Mouse (Mus musculus): ENCODE results near the gene Fos. TPM values are rescaled to one million over a fixed set of nuclear protein-coding genes. Genes with fewer than 3 reads are reported as not detected.

Gene Fos
- polyA plus RNA-seq (2015; fragmentation: Nextera tagmentation; extraction: Ambion mirVana) = 1.6 and 2.2 TPM in 2 replicates

- H3K27me3 ChIP-seq = peaks cover 18% of the 10 kb centered on the region
Measured at GRCm38 (mm10) chr12:85473481-85474297, at the start of gene Fos. Gene Fos (plus strand): TSS chr12:85473890.

GRCm38 (mm10) chr12:85425721-85426120 is 48.0 kb upstream of the Fos start:
- Histone ChIP-seq H3K27me3 (no peaks in the 10 kb centered on the region), H3K9ac (replicated peaks) (no peak overlapping the region), H3K4me3 (no peak overlapping the region), H3K36me3 (no peaks in the 10 kb centered on the region), H3K27ac (replicated peaks) (no peak overlapping the region), H3K4me2 (replicated peaks) (no peak overlapping the region), H3K4me1 (0 out of 2 replicates have a peak, but pooled peaks cover 6% of the 10 kb centered on the region), H3K9me3 (no peaks in the 10 kb centered on the region)
- no peak for ATAC-seq (replicated peaks)
- 93% methylated on average over 11 of the region's 11 CpGs for WGBS

More at GRCm38 (mm10) chr12:85473481-85474297, at the start of gene Fos:
- no peaks in the 10 kb centered on the region for H3K36me3 ChIP-seq
- H3K27ac ChIP-seq (replicated peaks) = peak within 1 kb of the TSS; percentile 33
- H3K4me1 ChIP-seq = peaks cover 42% of the 10 kb centered on the region
- ATAC-seq (replicated peaks) = peak; percentile 88
- peak within 1 kb of the TSS; percentile 100 for H3K4me2 ChIP-seq (replicated peaks)
- H3K9me3 ChIP-seq = no peaks in the 10 kb centered on the region
- H3K4me3 ChIP-seq = peak within 1 kb of the TSS; percentile 59
- peak within 1 kb of the TSS; percentile 53 for H3K9ac ChIP-seq (replicated peaks)
- WGBS = under 1% methylated on average over 56 of the region's 56 CpGs

GRCm38 (mm10) chr12:85426126-85426525 is 47.6 kb upstream of the Fos start:
- Histone ChIP-seq H3K36me3 (no peaks in the 10 kb centered on the region), H3K9ac (replicated peaks) (no peak overlapping the region), H3K4me2 (replicated peaks) (no peak overlapping the region), H3K9me3 (no peaks in the 10 kb centered on the region), H3K4me3 (no peak overlapping the region), H3K4me1 (0 out of 2 replicates have a peak, but pooled peaks cover 6% of the 10 kb centered on the region), H3K27me3 (no peaks in the 10 kb centered on the region), H3K27ac (replicated peaks) (no peak overlapping the region)
- no peak for ATAC-seq (replicated peaks)
- WGBS = 49% methylated on average over 10 of the region's 10 CpGs

GRCm38 (mm10) chr12:85427802-85428201 is 45.9 kb upstream of the Fos start:
- H3K9ac ChIP-seq (replicated peaks) = no peak overlapping the region
- no peak overlapping the region for H3K4me2 ChIP-seq (replicated peaks)
- 0 out of 2 replicates have a peak, but pooled peaks cover 6% of the 10 kb centered on the region for H3K4me1 ChIP-seq
- 85% methylated on average over 7 of the region's 7 CpGs for WGBS
- ATAC-seq (replicated peaks) = no peak
- H3K27ac ChIP-seq (replicated peaks) = no peak overlapping the region
- no peaks in the 10 kb centered on the region for H3K36me3 ChIP-seq
- H3K27me3 ChIP-seq = no peaks in the 10 kb centered on the region
- H3K9me3 ChIP-seq = no peaks in the 10 kb centered on the region
- H3K4me3 ChIP-seq = no peak overlapping the region

- Histone ChIP-seq H3K36me3 (no peaks in the 10 kb centered on the region), H3K27me3 (no peaks in the 10 kb centered on the region), H3K27ac (replicated peaks) (no peak overlapping the region), H3K4me3 (no peak overlapping the region), H3K4me2 (replicated peaks) (no peak overlapping the region), H3K9ac (replicated peaks) (no peak overlapping the region), H3K4me1 (peaks cover 14% of the 10 kb centered on the region), H3K9me3 (no peaks in the 10 kb centered on the region)
- ATAC-seq (replicated peaks) = no peak
- 82% methylated on average over 4 of the region's 4 CpGs for WGBS
Measured at GRCm38 (mm10) chr12:85429999-85430398, 43.7 kb upstream of the Fos start.

- H3K4me2 ChIP-seq (replicated peaks) = no peak overlapping the region
- no peak overlapping the region for H3K9ac ChIP-seq (replicated peaks)
- H3K4me1 ChIP-seq = peaks cover 17% of the 10 kb centered on the region
- WGBS = 58% methylated on average over 6 of the region's 6 CpGs
- H3K9me3 ChIP-seq = no peaks in the 10 kb centered on the region
- no peaks in the 10 kb centered on the region for H3K27me3 ChIP-seq
- ATAC-seq (replicated peaks) = no peak
- no peak overlapping the region for H3K27ac ChIP-seq (replicated peaks)
- H3K36me3 ChIP-seq = no peaks in the 10 kb centered on the region
- no peak overlapping the region for H3K4me3 ChIP-seq
Measured at GRCm38 (mm10) chr12:85430434-85430833, 43.3 kb upstream of the Fos start.

- no peaks in the 10 kb centered on the region for H3K9me3 ChIP-seq
- H3K4me1 ChIP-seq = peaks cover 36% of the 10 kb centered on the region
- no peak overlapping the region for H3K4me2 ChIP-seq (replicated peaks)
- no peak overlapping the region for H3K27ac ChIP-seq (replicated peaks)
- H3K27me3 ChIP-seq = no peaks in the 10 kb centered on the region
- no peak overlapping the region for H3K4me3 ChIP-seq
- no peaks in the 10 kb centered on the region for H3K36me3 ChIP-seq
- WGBS = 2% methylated on average over 3 of the region's 3 CpGs
- no peak for ATAC-seq (replicated peaks)
- H3K9ac ChIP-seq (replicated peaks) = no peak overlapping the region
Measured at GRCm38 (mm10) chr12:85433850-85434249, 39.8 kb upstream of the Fos start.

- Histone ChIP-seq H3K27ac (replicated peaks) (no peak overlapping the region), H3K4me3 (no peak overlapping the region), H3K9me3 (no peaks in the 10 kb centered on the region), H3K4me2 (replicated peaks) (no peak overlapping the region), H3K27me3 (no peaks in the 10 kb centered on the region), H3K9ac (replicated peaks) (no peak overlapping the region), H3K4me1 (peaks cover 36% of the 10 kb centered on the region), H3K36me3 (no peaks in the 10 kb centered on the region)
- WGBS = 37% methylated on average over 5 of the region's 5 CpGs
- no peak for ATAC-seq (replicated peaks)
Measured at GRCm38 (mm10) chr12:85434526-85434925, 39.2 kb upstream of the Fos start.

- Histone ChIP-seq H3K27me3 (no peaks in the 10 kb centered on the region), H3K4me3 (no peak overlapping the region; the same call in 1 of the 2 replicates), H3K27ac (replicated peaks) (peak overlapping the region; percentile 83), H3K36me3 (no peaks in the 10 kb centered on the region), H3K4me1 (peaks cover 36% of the 10 kb centered on the region), H3K9me3 (no peaks in the 10 kb centered on the region), H3K4me2 (replicated peaks) (peak overlapping the region; percentile 24), H3K9ac (replicated peaks) (no peak overlapping the region)
- peak; percentile 91 for ATAC-seq (replicated peaks)
- WGBS = 22% methylated on average over 10 of the region's 10 CpGs
Measured at GRCm38 (mm10) chr12:85436021-85436621, 37.6 kb upstream of the Fos start.

- Histone ChIP-seq H3K27me3 (no peaks in the 10 kb centered on the region), H3K4me3 (no peak overlapping the region), H3K4me1 (peaks cover 36% of the 10 kb centered on the region), H3K9ac (replicated peaks) (no peak overlapping the region), H3K27ac (replicated peaks) (peak overlapping the region; percentile 83), H3K36me3 (no peaks in the 10 kb centered on the region), H3K4me2 (replicated peaks) (peak overlapping the region; percentile 9; the same call in 1 of the 2 replicates), H3K9me3 (no peaks in the 10 kb centered on the region)
- peak; percentile 70 for ATAC-seq (replicated peaks)
- 11% methylated on average over 17 of the region's 17 CpGs for WGBS
Measured at GRCm38 (mm10) chr12:85437172-85437876, 36.4 kb upstream of the Fos start.

- Histone ChIP-seq H3K9me3 (no peaks in the 10 kb centered on the region), H3K27me3 (no peaks in the 10 kb centered on the region), H3K4me1 (no peaks in the 10 kb centered on the region), H3K4me2 (replicated peaks) (no peak overlapping the region), H3K4me3 (no peak overlapping the region), H3K27ac (replicated peaks) (no peak overlapping the region), H3K9ac (replicated peaks) (no peak overlapping the region), H3K36me3 (no peaks in the 10 kb centered on the region)
- no peak for ATAC-seq (replicated peaks)
- WGBS = 91% methylated on average over 1 of the region's 1 CpGs
Measured at GRCm38 (mm10) chr12:85443456-85443855, 30.2 kb upstream of the Fos start.

GRCm38 (mm10) chr12:85444646-85445045 is 29.0 kb upstream of the Fos start:
- Histone ChIP-seq H3K9me3 (no peaks in the 10 kb centered on the region), H3K4me2 (replicated peaks) (no peak overlapping the region), H3K36me3 (no peaks in the 10 kb centered on the region), H3K9ac (replicated peaks) (no peak overlapping the region), H3K4me1 (no peaks in the 10 kb centered on the region), H3K27me3 (no peaks in the 10 kb centered on the region), H3K4me3 (no peak overlapping the region), H3K27ac (replicated peaks) (no peak overlapping the region)
- WGBS = 55% methylated on average over 6 of the region's 6 CpGs
- no peak for ATAC-seq (replicated peaks)

Measured in forebrain, embryonic 15.5 days (tissue).